Mouse (Mus musculus): ENCODE measurements around the gene Traf7.

The Traf7 gene

DNA sequence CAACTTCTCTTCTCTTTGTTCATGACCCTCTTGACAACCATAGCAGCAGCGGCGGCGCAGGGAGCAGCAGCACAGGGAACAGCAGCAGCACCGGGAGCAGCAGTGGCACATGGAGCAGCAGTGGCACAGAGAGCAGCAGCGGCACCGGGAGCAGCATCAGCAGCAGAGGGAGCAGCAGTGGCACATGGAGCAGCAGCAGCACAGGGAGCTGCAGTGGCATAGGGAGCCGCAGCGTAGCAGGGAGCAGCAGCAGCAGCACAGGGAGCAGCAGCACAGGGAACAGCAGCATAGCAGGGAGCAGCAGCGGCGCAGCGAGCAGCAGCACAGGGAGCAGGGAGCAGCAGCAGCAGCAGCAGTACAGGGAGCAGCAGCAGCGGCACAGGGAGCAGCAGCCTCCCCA is 16.9 kb upstream of the Traf7 start:
- DNase-seq: no peak

DNA sequence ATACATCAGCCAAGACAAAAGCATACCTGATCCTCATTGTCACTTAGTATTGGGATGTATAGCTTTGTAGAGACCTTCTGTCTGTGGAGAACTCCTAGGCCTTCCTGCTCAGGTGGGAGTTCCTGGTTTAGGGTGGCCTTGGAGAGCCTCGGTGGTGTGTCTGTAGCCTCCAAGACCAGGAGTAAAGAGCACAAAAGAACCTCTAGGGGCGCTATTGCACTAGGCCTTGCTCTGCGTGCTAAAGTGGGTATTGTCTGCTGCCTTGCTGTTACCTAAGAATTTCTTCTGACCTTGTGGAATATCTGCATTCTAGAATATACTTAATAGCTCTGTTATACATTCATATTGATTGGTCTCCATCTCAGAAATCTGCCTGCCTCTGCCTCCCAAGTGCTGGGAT is 12.6 kb upstream of the Traf7 start:
- DNase-seq: peak; percentile 62

DNA sequence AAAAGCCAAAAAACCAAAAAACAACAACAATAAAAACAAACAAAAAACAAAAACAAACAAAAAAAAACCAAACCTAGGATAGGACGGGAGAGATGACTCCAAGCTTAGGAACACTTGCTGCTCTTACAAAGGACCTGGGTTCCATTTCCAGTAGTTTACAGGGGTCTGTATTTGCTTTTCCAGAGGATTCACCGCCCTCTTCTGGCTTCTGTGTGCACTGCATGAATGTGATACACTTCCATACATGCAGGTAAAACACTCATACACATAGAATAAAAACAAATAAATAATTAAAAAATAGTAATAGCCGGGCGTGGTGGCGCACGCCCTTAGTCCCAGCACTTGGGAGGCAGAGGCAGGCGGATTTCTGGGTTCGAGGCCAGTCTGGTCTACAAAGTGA is 11.2 kb upstream of the Traf7 start:
- DNase-seq: peak; percentile 66

DNA sequence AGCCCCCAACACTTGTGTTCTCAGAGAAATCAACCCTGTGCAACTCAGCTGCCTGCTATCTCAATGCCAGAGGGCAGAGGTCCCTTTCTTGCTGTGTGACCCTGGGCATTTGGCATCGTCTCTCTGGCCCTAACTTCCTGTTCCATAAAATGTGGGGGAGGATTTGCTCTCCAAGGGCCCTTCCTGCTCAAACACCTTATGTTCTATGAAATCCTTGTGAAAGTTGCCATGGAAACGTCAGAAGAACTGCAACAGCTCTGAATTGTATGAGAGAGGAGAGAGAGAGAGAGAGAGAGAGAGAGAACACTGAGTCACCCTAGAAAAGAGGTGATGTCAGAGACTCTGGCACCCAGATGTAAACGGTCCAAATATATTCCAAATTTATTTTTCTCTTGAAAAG is 9.8 kb upstream of the Traf7 start:
- DNase-seq: no peak

GRCm38 (mm10) chr17:24535300-24535699 is 7.6 kb upstream of the Traf7 start:
- no peak for DNase-seq

DNA sequence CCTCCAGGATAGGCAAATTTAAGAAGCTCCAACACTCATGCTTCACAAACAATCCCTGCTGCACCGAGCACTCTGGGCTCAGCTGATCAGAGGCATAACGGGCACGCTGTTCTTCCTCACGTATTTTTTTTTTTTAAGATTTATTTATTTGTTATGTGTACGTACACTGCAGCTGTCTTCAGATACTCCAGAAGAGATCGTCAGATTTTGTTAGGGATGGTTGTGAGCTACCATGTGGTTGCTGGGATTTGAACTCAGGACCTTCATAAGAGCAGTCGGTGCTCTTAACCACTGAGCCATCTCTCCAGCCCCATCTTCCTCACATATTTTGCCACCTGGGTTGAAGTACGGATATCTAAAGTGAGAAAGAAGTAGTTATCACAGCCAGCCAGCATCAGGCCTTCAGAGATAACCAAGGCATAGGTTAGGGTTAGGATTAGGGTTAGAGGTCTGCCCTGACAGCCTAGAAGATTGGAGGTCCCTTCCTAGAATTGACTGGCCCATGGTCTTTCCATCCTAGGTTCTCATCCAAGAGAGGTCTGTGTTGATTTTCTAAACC is 6.5 kb upstream of the Traf7 start, which contains the start of gene Rab26:
Gene Rab26, minus strand, starts transcription at position 51 of the 559 bp plus-strand sequence.
- no peak for DNase-seq

DNA sequence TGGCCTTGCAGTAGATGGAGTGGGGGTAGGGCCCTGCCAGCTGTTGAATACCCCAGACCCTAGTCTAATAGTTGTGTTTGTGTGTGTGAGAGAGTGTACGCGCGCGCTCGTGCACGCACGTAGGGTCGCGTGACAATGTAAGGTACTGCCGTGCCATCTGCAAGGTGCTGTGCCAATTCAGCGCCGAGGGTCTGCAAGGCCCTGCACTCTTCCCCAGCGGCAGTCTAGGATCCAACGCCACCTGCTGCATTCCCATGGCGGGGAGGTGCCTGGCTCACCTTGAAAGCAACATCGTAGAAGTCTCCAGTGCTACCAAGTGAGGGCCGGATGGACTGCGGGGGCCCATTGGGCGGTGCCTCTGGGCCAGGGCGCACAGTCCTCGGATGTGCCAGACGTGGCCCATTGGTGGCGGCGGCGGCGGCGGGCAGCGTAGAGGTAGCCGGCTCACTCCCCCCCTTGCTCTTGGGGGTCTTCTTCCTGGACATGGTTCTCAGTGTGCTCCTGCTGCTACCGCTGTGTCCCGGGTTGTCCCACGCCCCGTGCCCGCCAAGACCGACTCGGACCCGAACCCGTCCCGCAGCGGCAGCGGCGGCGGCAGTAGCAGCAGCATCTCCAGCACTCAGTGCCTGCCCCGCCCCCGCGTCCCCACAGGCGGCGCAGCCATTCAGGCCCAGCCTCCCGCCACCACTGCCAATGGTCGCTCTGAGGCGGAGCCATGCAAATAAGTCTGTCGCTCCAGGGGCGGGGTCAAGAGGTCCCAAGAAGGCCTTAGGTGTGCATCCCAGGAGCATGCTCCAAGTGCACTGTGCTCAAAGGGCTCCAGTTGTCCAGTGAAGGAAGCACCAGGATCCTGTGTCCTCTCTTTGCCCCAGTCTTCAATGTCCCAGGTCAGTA is 5.6 kb upstream of the Traf7 start:
- peak; percentile 85 for DNase-seq

GRCm38 (mm10) chr17:24532045-24532444 is 4.3 kb upstream of the Traf7 start:
- DNase-seq: no peak

DNA sequence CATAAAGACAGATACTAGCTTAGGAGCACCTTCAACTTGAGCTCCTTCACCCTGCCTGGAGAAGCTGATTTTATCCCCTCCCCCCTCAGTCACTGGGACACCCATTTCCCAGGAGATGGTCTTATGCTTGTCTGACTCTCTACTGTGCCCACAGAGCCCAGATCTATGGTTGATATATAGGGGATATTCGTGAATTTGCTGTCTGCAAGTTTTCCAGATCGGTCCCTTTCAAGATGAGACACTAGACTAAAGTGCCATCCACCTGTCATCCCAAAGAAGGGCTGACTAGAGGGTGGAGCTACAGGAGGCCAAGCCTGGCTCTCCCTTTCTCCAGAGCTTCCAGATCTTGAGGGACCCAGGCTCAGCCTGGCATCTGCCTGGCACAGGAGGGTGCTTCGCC is 3.3 kb upstream of the Traf7 start:
- DNase-seq: no peak

- no peak for DNase-seq
Observed at GRCm38 (mm10) chr17:24530361-24531050, 2.8 kb upstream of the Traf7 start.

DNA sequence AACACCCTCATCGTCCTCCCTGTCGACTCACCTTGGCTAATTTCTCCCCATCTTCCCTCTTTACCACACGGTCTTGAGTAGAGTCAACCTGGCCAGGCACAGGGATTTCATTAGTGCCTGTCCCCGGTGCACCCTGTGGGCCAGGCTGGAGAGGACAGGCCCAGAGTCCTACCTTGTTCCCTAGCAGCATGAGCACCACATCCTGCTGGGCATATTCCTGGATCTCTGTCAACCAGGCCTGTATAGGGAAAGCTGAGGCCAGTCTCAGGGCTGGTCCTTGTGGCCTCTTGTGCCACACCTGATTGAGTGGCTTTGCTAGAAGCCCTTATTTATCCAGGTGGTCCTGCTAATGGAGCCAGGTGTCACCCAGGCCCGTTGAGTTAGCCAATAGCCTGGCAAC is 2.1 kb upstream of the Traf7 start:
- DNase-seq: no peak

GRCm38 (mm10) chr17:24529007-24529451 is 1.3 kb upstream of the Traf7 start:
- DNase-seq: peak; percentile 69

GRCm38 (mm10) chr17:24528560-24528918 is 801 bp upstream of the Traf7 start:
- no peak for DNase-seq

DNA sequence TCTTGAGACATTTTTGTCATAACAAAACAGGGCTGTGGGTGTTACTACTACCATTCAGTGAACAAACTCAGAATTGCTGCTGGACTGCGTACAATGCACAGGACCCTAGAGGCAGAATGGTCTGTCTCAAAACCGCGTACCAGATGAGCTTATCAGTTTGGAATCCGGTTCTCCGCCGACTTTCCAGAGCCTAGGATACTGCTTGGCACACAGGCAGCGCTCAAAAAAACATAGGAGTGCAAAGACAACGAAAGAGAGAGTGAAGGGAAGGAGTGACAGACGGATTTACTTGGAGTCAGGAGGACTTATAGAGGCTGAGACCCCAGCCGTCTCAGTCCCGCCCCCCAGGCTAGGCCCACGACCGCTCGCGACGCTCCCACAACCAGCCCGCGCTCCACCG is 423 bp downstream of the Traf7 start:
- DNase-seq: no peak

DNA sequence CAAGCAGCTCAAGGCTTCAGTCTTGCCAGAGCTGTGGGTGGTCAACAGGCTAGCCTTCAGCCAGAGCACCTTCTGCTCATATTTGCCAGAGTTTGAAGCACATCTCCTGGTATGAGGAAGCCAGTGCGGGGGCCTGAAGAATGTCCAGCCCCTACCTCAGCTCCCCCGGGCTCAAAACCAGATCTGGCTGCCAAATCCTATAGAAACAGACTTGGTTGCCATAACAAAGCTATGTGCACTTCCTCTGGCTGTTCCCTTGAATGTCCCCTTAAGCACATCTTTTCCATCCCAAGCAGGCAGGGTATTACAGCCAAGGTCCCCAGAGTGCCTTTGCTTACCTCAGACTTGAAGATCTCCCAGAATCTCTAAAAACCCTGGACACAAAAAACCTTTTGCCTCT is 3.0 kb downstream of the Traf7 start:
- DNase-seq: no peak

- DNase-seq: no peak
Observed at GRCm38 (mm10) chr17:24520450-24520849, 7.3 kb downstream of the Traf7 start.

- no peak for DNase-seq
Observed at GRCm38 (mm10) chr17:24514270-24515257, 13.2 kb downstream of the Traf7 start.

DNA sequence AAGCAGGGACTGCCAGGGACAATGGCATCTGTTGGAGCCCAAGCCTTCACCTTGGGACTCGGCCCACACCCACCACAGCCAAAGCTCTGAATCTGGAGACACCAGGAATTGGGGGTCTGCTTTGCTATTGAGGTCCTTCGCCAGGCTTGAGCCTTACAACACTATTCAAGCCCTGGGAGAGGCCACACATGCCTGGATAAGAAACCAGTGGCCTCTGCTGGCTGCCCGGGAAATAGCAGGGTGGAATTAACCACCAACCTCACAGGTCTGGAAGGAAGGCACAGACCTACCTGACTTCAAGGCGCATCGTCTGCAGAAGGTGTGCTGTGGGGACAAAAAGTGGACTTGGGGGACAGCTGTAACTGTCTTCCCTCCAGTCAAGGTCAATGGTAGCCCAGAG is 14.1 kb downstream of the Traf7 start:
- DNase-seq: peak; percentile 15

GRCm38 (mm10) chr17:24507806-24508460 is 19.8 kb downstream of the Traf7 start:
- DNase-seq: no peak

- no peak for DNase-seq
Observed at GRCm38 (mm10) chr17:24507129-24507664, 20.5 kb downstream of the Traf7 start.

- DNase-seq: no peak
Observed at GRCm38 (mm10) chr17:24506332-24507070, 21.2 kb downstream of the Traf7 start.

All from thymus, postnatal 25 days (tissue).